Mouse (Mus musculus): Measurements from ENCODE around the gene Stra8.

The Stra8 gene

GRCm38 (mm10) chr6:34903441-34903840, 16.5 kb upstream of the Stra8 start:
- no peak for DNase-seq (ENCODE audit: low spot score)

GRCm38 (mm10) chr6:34903851-34904250, 16.1 kb upstream of the Stra8 start:
- no peak for DNase-seq (ENCODE audit: low spot score)

- DNase-seq (ENCODE audit: low spot score): no peak
Observed at GRCm38 (mm10) chr6:34904361-34904760, 15.6 kb upstream of the Stra8 start.

- DNase-seq (ENCODE audit: low spot score): no peak
Observed at GRCm38 (mm10) chr6:34906125-34906524, 13.8 kb upstream of the Stra8 start.

- no peak for DNase-seq (ENCODE audit: low spot score)
Observed at GRCm38 (mm10) chr6:34906661-34907060, 13.3 kb upstream of the Stra8 start.

GRCm38 (mm10) chr6:34907121-34907614, 12.8 kb upstream of the Stra8 start:
- DNase-seq (ENCODE audit: low spot score): no peak

GRCm38 (mm10) chr6:34907696-34908260, 12.2 kb upstream of the Stra8 start:
- DNase-seq (ENCODE audit: low spot score): no peak

GRCm38 (mm10) chr6:34909631-34910345, 10.2 kb upstream of the Stra8 start:
- no peak for DNase-seq (ENCODE audit: low spot score)

GRCm38 (mm10) chr6:34910371-34911219, 9.4 kb upstream of the Stra8 start, which contains the start of gene Wdr91:
Wdr91 (minus strand) TSS chr6:34910876.
- peak; percentile 99 for DNase-seq (ENCODE audit: low spot score)

GRCm38 (mm10) chr6:34913341-34914040, 6.5 kb upstream of the Stra8 start:
- DNase-seq (ENCODE audit: low spot score): no peak

- DNase-seq (ENCODE audit: low spot score): no peak
Observed at GRCm38 (mm10) chr6:34914462-34914861, 5.5 kb upstream of the Stra8 start.

- no peak for DNase-seq (ENCODE audit: low spot score)
Observed at GRCm38 (mm10) chr6:34919146-34919545, 817 bp upstream of the Stra8 start.

GRCm38 (mm10) chr6:34920631-34921030, 668 bp downstream of the Stra8 start:
- no peak for DNase-seq (ENCODE audit: low spot score)

GRCm38 (mm10) chr6:34921941-34922340, 2.0 kb downstream of the Stra8 start:
- DNase-seq (ENCODE audit: low spot score): no peak

GRCm38 (mm10) chr6:34927156-34927555, 7.2 kb downstream of the Stra8 start:
- DNase-seq (ENCODE audit: low spot score): peak; percentile 82

- DNase-seq (ENCODE audit: low spot score): no peak
Observed at GRCm38 (mm10) chr6:34927594-34927993, 7.6 kb downstream of the Stra8 start.

GRCm38 (mm10) chr6:34932633-34933032, 12.7 kb downstream of the Stra8 start:
- DNase-seq (ENCODE audit: low spot score): no peak

- DNase-seq (ENCODE audit: low spot score): no peak
Observed at GRCm38 (mm10) chr6:34936743-34937142, 16.8 kb downstream of the Stra8 start.

- no peak for DNase-seq (ENCODE audit: low spot score)
Observed at GRCm38 (mm10) chr6:34938280-34938928, 18.4 kb downstream of the Stra8 start.

- no peak for DNase-seq (ENCODE audit: low spot score)
Observed at GRCm38 (mm10) chr6:34938929-34939325, 19.0 kb downstream of the Stra8 start.

- no peak for DNase-seq (ENCODE audit: low spot score)
Observed at GRCm38 (mm10) chr6:34939451-34939850, 19.5 kb downstream of the Stra8 start.

GRCm38 (mm10) chr6:34941496-34941895, 21.5 kb downstream of the Stra8 start:
- no peak for DNase-seq (ENCODE audit: low spot score)

Data from testis, postnatal 10 days (tissue).